29 mouse cellular contexts compared by ENCODE assay signal in genomic region chr3:138291529-138292117, GRCm38 (mm10). TPM values are rescaled to one million over a fixed set of nuclear protein-coding genes. Genes with fewer than 3 reads are reported as not detected.
DNase-seq lines count a peak whose midpoint lies in the region; ATAC-seq and TF ChIP-seq lines count a peak whose summit lies in the region.
"Had no signal": no experiment of that assay in that cellular context is flagged by ENCODE, and none has a peak within 500 bp of the region (broad histone marks: within the 10 kb centered on the region; RNA-seq: fewer than 3 reads in every experiment).

No protein-coding gene starts in this region.

- no peak for TF ChIP-seq EP300 in liver, postnatal 0 days (IDR thresholded peaks at IDR 0.05; ENCODE audit: low read depth)

- H3K27ac ChIP-seq in intestine, embryonic 14.5 days (ENCODE audit: low read depth), result no peak overlapping the region
- H3K27ac ChIP-seq in intestine, embryonic 16.5 days (ENCODE audit: low read length), result no peak overlapping the region
- no peak overlapping the region for H3K27ac ChIP-seq in kidney, postnatal 0 days
- H3K27ac ChIP-seq in kidney, embryonic 15.5 days, result no peak overlapping the region
- H3K27ac ChIP-seq in liver, postnatal 0 days (ENCODE audit: low read depth), result no peak overlapping the region
- no peak overlapping the region for H3K27ac ChIP-seq in liver, embryonic 12.5 days
- H3K27ac ChIP-seq: embryonic facial prominence, embryonic 13.5 days; embryonic facial prominence, embryonic 15.5 days; forebrain, embryonic 10.5 days; forebrain, embryonic 12.5 days had no signal

- H3K4me2 ChIP-seq in intestine, embryonic 14.5 days (ENCODE audit: low read length), result no peak overlapping the region
- no peak overlapping the region for H3K4me2 ChIP-seq in intestine, embryonic 16.5 days (ENCODE audit: low read depth, low read length)
- no peak overlapping the region for H3K4me2 ChIP-seq in kidney, postnatal 0 days (ENCODE audit: low read length)
- no peak overlapping the region for H3K4me2 ChIP-seq in kidney, embryonic 15.5 days
- no peak overlapping the region for H3K4me2 ChIP-seq in liver, postnatal 0 days (ENCODE audit: low read depth, low read length)
- H3K4me2 ChIP-seq in liver, embryonic 12.5 days, result no peak overlapping the region
- H3K4me2 ChIP-seq: embryonic facial prominence, embryonic 13.5 days; embryonic facial prominence, embryonic 15.5 days; forebrain, embryonic 12.5 days had no signal

- H3K36me3 ChIP-seq in intestine, embryonic 14.5 days (ENCODE audit: control insufficient read depth, insufficient read depth, low read length), result no peaks in the 10 kb centered on the region
- H3K36me3 ChIP-seq in intestine, embryonic 16.5 days (ENCODE audit: control insufficient read depth, insufficient read depth, low read length), result no peaks in the 10 kb centered on the region
- no peaks in the 10 kb centered on the region for H3K36me3 ChIP-seq in kidney, postnatal 0 days (ENCODE audit: insufficient read depth, low read length)
- no peaks in the 10 kb centered on the region for H3K36me3 ChIP-seq in kidney, embryonic 15.5 days
- H3K36me3 ChIP-seq in liver, postnatal 0 days (replicated peaks; ENCODE audit: insufficient read depth, low read length), result peaks cover 15% of the 10 kb centered on the region
- H3K36me3 ChIP-seq in liver, embryonic 12.5 days, result no peaks in the 10 kb centered on the region
- H3K36me3 ChIP-seq: embryonic facial prominence, embryonic 13.5 days; embryonic facial prominence, embryonic 15.5 days; forebrain, embryonic 10.5 days; forebrain, embryonic 12.5 days; G1E had no signal

- H3K4me1 ChIP-seq in intestine, embryonic 14.5 days (replicated peaks; ENCODE audit: control insufficient read depth, insufficient read depth, low read length), result no peaks in the 10 kb centered on the region
- H3K4me1 ChIP-seq in intestine, embryonic 16.5 days (ENCODE audit: control insufficient read depth, insufficient read depth, low read length), result no peaks in the 10 kb centered on the region
- no peaks in the 10 kb centered on the region for H3K4me1 ChIP-seq in kidney, postnatal 0 days (replicated peaks; ENCODE audit: insufficient read depth, low read length)
- H3K4me1 ChIP-seq in kidney, embryonic 15.5 days, result peaks cover 4% of the 10 kb centered on the region; the same call in 1 of the 2 replicates
- H3K4me1 ChIP-seq in liver, postnatal 0 days (ENCODE audit: insufficient read depth), result no peaks in the 10 kb centered on the region
- no peaks in the 10 kb centered on the region for H3K4me1 ChIP-seq in liver, embryonic 12.5 days
- H3K4me1 ChIP-seq: embryonic facial prominence, embryonic 13.5 days; embryonic facial prominence, embryonic 15.5 days; forebrain, embryonic 10.5 days; forebrain, embryonic 12.5 days had no signal

- no peak overlapping the region for H3K9ac ChIP-seq in intestine, embryonic 14.5 days (ENCODE audit: low read length)
- no peak overlapping the region for H3K9ac ChIP-seq in intestine, embryonic 16.5 days (ENCODE audit: low read depth, low read length)
- no peak overlapping the region for H3K9ac ChIP-seq in kidney, postnatal 0 days (ENCODE audit: low read depth, low read length)
- H3K9ac ChIP-seq in kidney, embryonic 15.5 days, result no peak overlapping the region
- no peak overlapping the region for H3K9ac ChIP-seq in liver, postnatal 0 days (replicated peaks)
- H3K9ac ChIP-seq in liver, embryonic 12.5 days, result no peak overlapping the region
- H3K9ac ChIP-seq: embryonic facial prominence, embryonic 13.5 days; embryonic facial prominence, embryonic 15.5 days; forebrain, embryonic 12.5 days had no signal

- no peaks in the 10 kb centered on the region for H3K9me3 ChIP-seq in intestine, embryonic 14.5 days (ENCODE audit: control insufficient read depth, low read length)
- no peaks in the 10 kb centered on the region for H3K9me3 ChIP-seq in intestine, embryonic 16.5 days (ENCODE audit: control insufficient read depth, low read length)
- H3K9me3 ChIP-seq in kidney, postnatal 0 days (replicated peaks; ENCODE audit: low read length), result no peaks in the 10 kb centered on the region
- peaks cover 5% of the 10 kb centered on the region for H3K9me3 ChIP-seq in kidney, embryonic 15.5 days (replicated peaks)
- H3K9me3 ChIP-seq in liver, postnatal 0 days (ENCODE audit: low read length), result no peaks in the 10 kb centered on the region
- H3K9me3 ChIP-seq in liver, embryonic 12.5 days (replicated peaks), result no peaks in the 10 kb centered on the region
- H3K9me3 ChIP-seq: embryonic facial prominence, embryonic 13.5 days; G1E had no signal

- peak; percentile 16 for DNase-seq in intestine, embryonic 14.5 days (ENCODE audit: low spot score)
- DNase-seq in kidney, postnatal 0 days (ENCODE audit: low spot score), result no peak
- DNase-seq in liver, postnatal 0 days, result no peak
- DNase-seq: adrenal gland, adult 2 months; adrenal gland, postnatal 10 days; adrenal gland, postnatal 25 days; B cell, adult 2 months; cerebellum, adult 11 months; cerebellum, adult 18-20 months; cerebellum, adult 8-10 months; cerebellum, adult 9-11 months; cerebellum, postnatal 14 days; cerebellum, postnatal 36 days; embryo, embryonic 11 days had no signal

- no peak overlapping the region for H3K4me3 ChIP-seq in intestine, embryonic 14.5 days (ENCODE audit: low read depth, low read length)
- H3K4me3 ChIP-seq in intestine, embryonic 16.5 days (ENCODE audit: low read length), result no peak overlapping the region
- H3K4me3 ChIP-seq in kidney, postnatal 0 days (replicated peaks; ENCODE audit: low read depth, low read length), result no peak overlapping the region
- H3K4me3 ChIP-seq in kidney, embryonic 15.5 days (replicated peaks), result no peak overlapping the region
- no peak overlapping the region for H3K4me3 ChIP-seq in liver, postnatal 0 days (ENCODE audit: low read depth, low read length)
- no peak overlapping the region for H3K4me3 ChIP-seq in liver, embryonic 12.5 days
- H3K4me3 ChIP-seq: embryonic facial prominence, embryonic 13.5 days; embryonic facial prominence, embryonic 15.5 days; erythroblast, embryonic 14.5 days; forebrain, embryonic 10.5 days; forebrain, embryonic 12.5 days had no signal

- no peak for TF ChIP-seq CTCF in kidney, postnatal 0 days (IDR thresholded peaks at IDR 0.05; ENCODE audit: low read depth)
- TF ChIP-seq CTCF in liver, postnatal 0 days (IDR thresholded peaks at IDR 0.05; ENCODE audit: low read depth), result no peak

- WGBS in intestine, embryonic 14.5 days, result 92% methylated on average over 4 of the region's 4 CpGs
- WGBS in intestine, embryonic 16.5 days, result 92% methylated on average over 4 of the region's 4 CpGs
- 83% methylated on average over 4 of the region's 4 CpGs for WGBS in kidney, postnatal 0 days
- WGBS in kidney, embryonic 15.5 days, result 87% methylated on average over 4 of the region's 4 CpGs
- WGBS in liver, postnatal 0 days (ENCODE audit: insufficient replicate concordance), result 83% methylated on average over 4 of the region's 4 CpGs
- 76% methylated on average over 4 of the region's 4 CpGs for WGBS in liver, embryonic 12.5 days (ENCODE audit: insufficient replicate concordance)

- no peaks in the 10 kb centered on the region for H3K27me3 ChIP-seq in intestine, embryonic 14.5 days (replicated peaks; ENCODE audit: control insufficient read depth, insufficient read depth, low read length)
- H3K27me3 ChIP-seq in intestine, embryonic 16.5 days (replicated peaks; ENCODE audit: control insufficient read depth, insufficient read depth, low read length), result no peaks in the 10 kb centered on the region
- H3K27me3 ChIP-seq in kidney, postnatal 0 days (ENCODE audit: insufficient read depth, low read length), result no peaks in the 10 kb centered on the region
- no peaks in the 10 kb centered on the region for H3K27me3 ChIP-seq in kidney, embryonic 15.5 days
- no peaks in the 10 kb centered on the region for H3K27me3 ChIP-seq in liver, postnatal 0 days (ENCODE audit: insufficient read depth, low read length)
- H3K27me3 ChIP-seq in liver, embryonic 12.5 days (replicated peaks), result no peaks in the 10 kb centered on the region
- H3K27me3 ChIP-seq: CH12.LX; embryonic facial prominence, embryonic 13.5 days; embryonic facial prominence, embryonic 15.5 days; forebrain, embryonic 12.5 days had no signal

- no peak for ATAC-seq in intestine, embryonic 14.5 days (replicated peaks; ENCODE audit: low FRiP score, low TSS enrichment, low read depth)
- ATAC-seq in intestine, embryonic 16.5 days, result no peak
- peak; percentile 69; the same call in 1 of the 2 replicates for ATAC-seq in kidney, postnatal 0 days (replicated peaks; ENCODE audit: low FRiP score, low read depth)
- no peak for ATAC-seq in kidney, embryonic 15.5 days (replicated peaks; ENCODE audit: low FRiP score)
- ATAC-seq in liver, postnatal 0 days, result peak; percentile 13; the same call in 1 of the 2 replicates
- ATAC-seq in liver, embryonic 12.5 days, result no peak
- ATAC-seq: CD4-positive, CD25-positive, alpha-beta regulatory T cell, adult 4 months; forebrain, embryonic 14.5 days; forebrain, embryonic 16.5 days had no signal

RNA-seq across cellular contexts. Expression of gene Adh6a, which starts 21.5 kb away (rescaled TPM):
- polyA plus RNA-seq in intestine, embryonic 14.5 days (2014; fragmentation: Nextera tagmentation; extraction: Ambion mirVana), result 0.31 TPM in 2 replicates
- 1.5 and 1.8 TPM in 2 replicates for polyA plus RNA-seq in intestine, embryonic 16.5 days (2015; fragmentation: Nextera tagmentation; extraction: Ambion mirVana)
- 0.83 and 0.91 TPM in 2 replicates for polyA plus RNA-seq in kidney, postnatal 0 days (2015; fragmentation: Nextera tagmentation; extraction: Ambion mirVana)
- 0.28 TPM in 1 of 2 replicates, not detected in the other for polyA plus RNA-seq in kidney, embryonic 15.5 days (2015; fragmentation: Nextera tagmentation; extraction: Ambion mirVana)
- not detected in 2 replicates for polyA plus RNA-seq in liver, postnatal 0 days (2015; fragmentation: Nextera tagmentation; extraction: Ambion mirVana)
- not detected in 2 replicates for polyA plus RNA-seq in liver, embryonic 12.5 days (2016; fragmentation: Nextera tagmentation; extraction: Ambion mirVana)
- polyA plus RNA-seq: adrenal gland, adult 2 months; brain, embryonic 14.5 days; CD4-positive, CD25-positive, alpha-beta regulatory T cell, adult 4 months; embryonic facial prominence, embryonic 11.5 days; embryonic facial prominence, embryonic 13.5 days; erythroblast, embryonic 14.5 days; forebrain, embryonic 10.5 days; forebrain, embryonic 12.5 days; forebrain, embryonic 14.5 days; forebrain, embryonic 16.5 days; G1E had no signal

RNA-seq across cellular contexts. Expression of gene Adh1, which starts 30.8 kb away (rescaled TPM):
- polyA plus RNA-seq in intestine, embryonic 14.5 days (2014; fragmentation: Nextera tagmentation; extraction: Ambion mirVana), result 14.9 and 22.9 TPM in 2 replicates
- 734 and 860 TPM in 2 replicates for polyA plus RNA-seq in intestine, embryonic 16.5 days (2015; fragmentation: Nextera tagmentation; extraction: Ambion mirVana)
- 147 and 160 TPM in 2 replicates for polyA plus RNA-seq in kidney, postnatal 0 days (2015; fragmentation: Nextera tagmentation; extraction: Ambion mirVana)
- 43.5 and 86.9 TPM in 2 replicates for polyA plus RNA-seq in kidney, embryonic 15.5 days (2015; fragmentation: Nextera tagmentation; extraction: Ambion mirVana)
- polyA plus RNA-seq in liver, postnatal 0 days (2015; fragmentation: Nextera tagmentation; extraction: Ambion mirVana), result 434 and 496 TPM in 2 replicates
- polyA plus RNA-seq in liver, embryonic 12.5 days (2016; fragmentation: Nextera tagmentation; extraction: Ambion mirVana), result 0.92 and 0.97 TPM in 2 replicates
- polyA plus RNA-seq: embryonic facial prominence, embryonic 11.5 days; erythroblast, embryonic 14.5 days; G1E had no signal

RNA-seq across cellular contexts. Expression of gene Adh6b, which starts 50.0 kb away (rescaled TPM):
- polyA plus RNA-seq in intestine, embryonic 14.5 days (2014; fragmentation: Nextera tagmentation; extraction: Ambion mirVana), result 0.11 TPM in 1 of 2 replicates, not detected in the other
- polyA plus RNA-seq in intestine, embryonic 16.5 days (2015; fragmentation: Nextera tagmentation; extraction: Ambion mirVana), result 0.15 TPM in 1 of 2 replicates, not detected in the other
- polyA plus RNA-seq in kidney, postnatal 0 days (2015; fragmentation: Nextera tagmentation; extraction: Ambion mirVana), result 0.54 and 0.75 TPM in 2 replicates
- polyA plus RNA-seq in kidney, embryonic 15.5 days (2015; fragmentation: Nextera tagmentation; extraction: Ambion mirVana), result 0.33 and 0.43 TPM in 2 replicates
- 0.18 and 0.20 TPM in 2 replicates for polyA plus RNA-seq in liver, postnatal 0 days (2015; fragmentation: Nextera tagmentation; extraction: Ambion mirVana)
- 0.41 and 0.68 TPM in 2 replicates for polyA plus RNA-seq in liver, embryonic 12.5 days (2016; fragmentation: Nextera tagmentation; extraction: Ambion mirVana)
- polyA plus RNA-seq: adrenal gland, adult 2 months; CD4-positive, CD25-positive, alpha-beta regulatory T cell, adult 4 months; erythroblast, embryonic 14.5 days; forebrain, embryonic 16.5 days; G1E had no signal

Comparison
In these comparisons a context has a peak if more than half of its experiments do, and no peak if none do; other contexts are left out.
1. ATAC-seq: peak in kidney, postnatal 0 days (single experiment) and liver, postnatal 0 days (single experiment); none in intestine, embryonic 14.5 days (single experiment), intestine, embryonic 16.5 days (single experiment), kidney, embryonic 15.5 days (single experiment) and liver, embryonic 12.5 days (single experiment).